Mouse (Mus musculus) heart, adult 11 months (tissue): ENCODE results near the gene Armc3.

ENCODE experiments used
- DNase-seq: peaks from one replicate; pipeline ENCODE4 v3.0.0; 2022

The Armc3 gene

DNA sequence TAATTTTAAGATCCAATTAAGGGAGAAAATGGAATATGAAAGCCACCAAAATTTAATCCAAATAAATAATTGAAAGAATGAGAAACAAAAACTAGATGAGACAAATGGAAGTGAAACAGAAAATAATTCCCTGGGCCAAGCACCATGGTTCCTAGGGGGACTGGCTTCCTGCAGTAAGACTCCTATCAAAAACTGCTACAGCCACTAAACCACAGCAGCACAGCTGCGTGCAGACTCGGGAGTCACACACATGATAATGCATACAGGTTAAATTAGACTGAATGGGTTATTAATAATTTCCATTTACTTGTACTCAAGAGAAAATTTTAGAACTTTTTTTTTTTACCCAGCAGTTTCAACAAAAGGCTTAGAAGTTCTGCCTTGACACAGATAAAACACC lies 154.1 kb downstream of the Armc3 start:
- no peak for DNase-seq
